Mouse (Mus musculus) layer of hippocampus, postnatal 10 days (tissue): ENCODE results near the gene Epn2. TPM values are rescaled to one million over a fixed set of nuclear protein-coding genes. Genes with fewer than 3 reads are reported as not detected.
"Not testable (repeated sequence)": the region's sequence is repeated elsewhere in the genome, so short reads cannot be mapped to it uniquely, and the experiment has no call there.

Experiments
- DNase-seq, 2 experiments: peaks; one replicate each; pipeline ENCODE4 v3.0.0; 2021; ENCODE audit warnings: low spot score in 2 of 2
- total RNA-seq, 2 experiments: library from RNA; stranded (reverse); gene quantifications; 2 replicates each; pipeline ENCODE4 v1.2.3; 2021

The Epn2 gene
- total RNA-seq, 2 experiments from 2014 or later, result 129 to 132 TPM

- no peak for DNase-seq
Observed at GRCm38 (mm10) chr11:61592061-61592460, 12.6 kb upstream of the Epn2 start.

- DNase-seq, result peak; percentile 56 to 60
Observed at GRCm38 (mm10) chr11:61590516-61591213, 11.2 kb upstream of the Epn2 start.

GRCm38 (mm10) chr11:61585421-61585820 is 5.9 kb upstream of the Epn2 start:
- no peak for DNase-seq

GRCm38 (mm10) chr11:61584830-61585229 is 5.3 kb upstream of the Epn2 start:
- no peak for DNase-seq

GRCm38 (mm10) chr11:61584096-61584495 is 4.6 kb upstream of the Epn2 start:
- DNase-seq, result no peak

- not testable (repeated sequence) for DNase-seq
Observed at GRCm38 (mm10) chr11:61582808-61583207, 3.3 kb upstream of the Epn2 start.

- no peak for DNase-seq
Observed at GRCm38 (mm10) chr11:61579878-61580381, 443 bp upstream of the Epn2 start.

- DNase-seq, result peak in 1 of 2 experiments; percentile 51
Observed at GRCm38 (mm10) chr11:61578541-61578982, 925 bp downstream of the Epn2 start.

GRCm38 (mm10) chr11:61577991-61578390 is 1.5 kb downstream of the Epn2 start:
- no peak for DNase-seq

- DNase-seq, result no peak
Observed at GRCm38 (mm10) chr11:61577349-61577748, 2.1 kb downstream of the Epn2 start.

GRCm38 (mm10) chr11:61573266-61573665 is 6.2 kb downstream of the Epn2 start:
- no peak for DNase-seq

GRCm38 (mm10) chr11:61571225-61571624 is 8.3 kb downstream of the Epn2 start:
- DNase-seq, result no peak

GRCm38 (mm10) chr11:61569671-61570070 is 9.8 kb downstream of the Epn2 start:
- no peak for DNase-seq

GRCm38 (mm10) chr11:61564566-61564965 is 14.9 kb downstream of the Epn2 start:
- DNase-seq, result peak; percentile 38 to 54

GRCm38 (mm10) chr11:61563939-61564338 is 15.5 kb downstream of the Epn2 start:
- no peak for DNase-seq

- no peak for DNase-seq
Observed at GRCm38 (mm10) chr11:61562421-61562820, 17.1 kb downstream of the Epn2 start.

GRCm38 (mm10) chr11:61559572-61559971 is 19.9 kb downstream of the Epn2 start:
- DNase-seq, result no peak

- no peak for DNase-seq
Observed at GRCm38 (mm10) chr11:61553015-61553754, 26.3 kb downstream of the Epn2 start.

- no peak for DNase-seq
Observed at GRCm38 (mm10) chr11:61550631-61551030, 28.9 kb downstream of the Epn2 start.

- DNase-seq, result no peak
Observed at GRCm38 (mm10) chr11:61547710-61548109, 31.8 kb downstream of the Epn2 start.

- no peak for DNase-seq
Observed at GRCm38 (mm10) chr11:61546452-61546851, 33.0 kb downstream of the Epn2 start.

GRCm38 (mm10) chr11:61545586-61545985 is 33.9 kb downstream of the Epn2 start:
- no peak for DNase-seq
